In the genomic region with DNA sequence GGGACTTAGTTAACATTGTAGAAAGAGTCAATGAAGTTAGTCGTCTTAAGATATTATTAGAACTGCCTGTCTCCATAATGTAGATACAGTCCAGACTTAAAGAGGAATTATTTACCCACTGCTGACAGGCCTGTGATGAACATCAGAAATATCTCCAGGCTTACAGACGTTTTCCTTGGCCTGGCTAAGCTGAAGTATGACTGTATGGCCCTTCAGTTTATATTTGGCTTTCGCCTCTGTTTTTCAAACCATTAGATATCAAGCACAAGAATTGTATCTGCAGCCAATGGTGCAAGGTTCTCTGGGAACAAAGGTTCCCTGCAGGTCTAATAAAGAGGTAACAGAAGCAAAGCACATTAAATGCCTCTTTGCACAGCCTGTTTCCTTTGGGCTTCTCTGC, we compare ENCODE assay signal across 12 mouse cellular contexts.
"Had no signal": no experiment of that assay in that cellular context is flagged by ENCODE, and none has a peak within 500 bp of the region (broad histone marks: within the 10 kb centered on the region; RNA-seq: fewer than 3 reads in every experiment).

No protein-coding gene starts in this region.

- H3K9me3 ChIP-seq: liver, embryonic 13.5 days had no signal

- H3K9ac ChIP-seq: liver, embryonic 13.5 days had no signal

- H3K27ac ChIP-seq: kidney, postnatal 0 days; left cerebral cortex, adult 2 months; liver, embryonic 13.5 days had no signal

- H3K4me3 ChIP-seq: left cerebral cortex, adult 2 months; liver, embryonic 13.5 days had no signal

- DNase-seq: kidney, postnatal 25 days; layer of hippocampus, postnatal 36 days; liver, embryonic 13.5 days; lung, adult 2 months; lung, postnatal 14 days; lung, postnatal 4 days; midbrain, embryonic 14.5 days; thymus, adult 18-20 months; thymus, postnatal 36 days had no signal

- H3K36me3 ChIP-seq: liver, embryonic 13.5 days had no signal

- H3K4me1 ChIP-seq: liver, embryonic 13.5 days had no signal

- H3K27me3 ChIP-seq: liver, embryonic 13.5 days had no signal

- H3K4me2 ChIP-seq: liver, embryonic 13.5 days; midbrain, embryonic 11.5 days had no signal
